Mouse (Mus musculus): ENCODE results near the gene Gm960. TPM values are rescaled to one million over a fixed set of nuclear protein-coding genes. Genes with fewer than 3 reads are reported as not detected.
"Not testable (repeated sequence)": the region's sequence is repeated elsewhere in the genome, so short reads cannot be mapped to it uniquely, and the experiment has no call there.

Gm960 gene
- polyA plus RNA-seq, 1 experiment from 2014 or later = 0.33 TPM

- H3K4me3 ChIP-seq (ENCODE audit: low read depth, low read length) = peak overlapping the region; percentile 45
- 47% methylated on average over 7 of the region's 7 CpGs for WGBS (ENCODE audit: insufficient replicate concordance)
- no peaks in the 10 kb centered on the region for H3K9me3 ChIP-seq (ENCODE audit: low read length)
- peak overlapping the region; percentile 90 for H3K27ac ChIP-seq (ENCODE audit: low read depth)
- peak overlapping the region; percentile 67 for H3K9ac ChIP-seq (replicated peaks)
- no peaks in the 10 kb centered on the region for H3K27me3 ChIP-seq (ENCODE audit: insufficient read depth, low read length)
- peaks cover 6% of the 10 kb centered on the region for H3K4me1 ChIP-seq (ENCODE audit: insufficient read depth)
- DNase-seq (peak; percentile 80), ATAC-seq (peak; percentile 90)
- TF ChIP-seq EP300 (IDR thresholded peaks at IDR 0.05; ENCODE audit: low read depth) (peak; percentile 78), CTCF (IDR thresholded peaks at IDR 0.05; ENCODE audit: low read depth) (no peak)
- peak overlapping the region; percentile 64; the same call in 1 of the 2 replicates for H3K4me2 ChIP-seq (ENCODE audit: low read depth, low read length)
- no peaks in the 10 kb centered on the region for H3K36me3 ChIP-seq (replicated peaks; ENCODE audit: insufficient read depth, low read length)
These were observed 104.5 kb downstream of the Gm960 start for GRCm38 (mm10) chr19:4593792-4594522.

- no peaks in the 10 kb centered on the region for H3K9me3 ChIP-seq (ENCODE audit: low read length)
- no peak overlapping the region for H3K4me2 ChIP-seq (ENCODE audit: low read depth, low read length)
- WGBS (ENCODE audit: insufficient replicate concordance) = 81% methylated on average over 3 of the region's 3 CpGs
- peak overlapping the region; percentile 1; the same call in 1 of the 2 replicates for H3K9ac ChIP-seq (replicated peaks)
- no peaks in the 10 kb centered on the region for H3K27me3 ChIP-seq (ENCODE audit: insufficient read depth, low read length)
- no peak overlapping the region for H3K4me3 ChIP-seq (ENCODE audit: low read depth, low read length)
- ATAC-seq (no peak), DNase-seq (no peak)
- H3K36me3 ChIP-seq (replicated peaks; ENCODE audit: insufficient read depth, low read length) = no peaks in the 10 kb centered on the region
- no peak overlapping the region; the same call in 1 of the 2 replicates for H3K27ac ChIP-seq (ENCODE audit: low read depth)
- H3K4me1 ChIP-seq (ENCODE audit: insufficient read depth) = peaks cover 6% of the 10 kb centered on the region
- no peak for TF ChIP-seq CTCF (IDR thresholded peaks at IDR 0.05; ENCODE audit: low read depth)
- no peak for TF ChIP-seq EP300 (IDR thresholded peaks at IDR 0.05; ENCODE audit: low read depth)
These were observed 108.4 kb downstream of the Gm960 start for GRCm38 (mm10) chr19:4590025-4590424.

GRCm38 (mm10) chr19:4589081-4589480 lies 109.4 kb downstream of the Gm960 start:
- Histone ChIP-seq H3K9me3 (ENCODE audit: low read length) (no peaks in the 10 kb centered on the region), H3K4me1 (ENCODE audit: insufficient read depth) (peaks cover 6% of the 10 kb centered on the region), H3K9ac (replicated peaks) (no peak overlapping the region; the same call in 1 of the 2 replicates), H3K36me3 (replicated peaks; ENCODE audit: insufficient read depth, low read length) (no peaks in the 10 kb centered on the region), H3K4me2 (ENCODE audit: low read depth, low read length) (no peak overlapping the region), H3K27me3 (ENCODE audit: insufficient read depth, low read length) (no peaks in the 10 kb centered on the region), H3K27ac (ENCODE audit: low read depth) (peak overlapping the region; percentile 85), H3K4me3 (ENCODE audit: low read depth, low read length) (no peak overlapping the region)
- no peak for TF ChIP-seq EP300 (IDR thresholded peaks at IDR 0.05; ENCODE audit: low read depth)
- TF ChIP-seq CTCF (IDR thresholded peaks at IDR 0.05; ENCODE audit: low read depth) = peak; percentile 65
- DNase-seq (peak; percentile 48), ATAC-seq (peak; percentile 43)
- WGBS (ENCODE audit: insufficient replicate concordance) = 74% methylated on average over 1 of the region's 1 CpGs

GRCm38 (mm10) chr19:4588430-4588829 lies 110.0 kb downstream of the Gm960 start:
- ATAC-seq = peak; percentile 84
- TF ChIP-seq CTCF (IDR thresholded peaks at IDR 0.05; ENCODE audit: low read depth) = no peak
- peak; percentile 79 for TF ChIP-seq EP300 (IDR thresholded peaks at IDR 0.05; ENCODE audit: low read depth)
- Histone ChIP-seq H3K9ac (replicated peaks) (no peak overlapping the region), H3K9me3 (ENCODE audit: low read length) (no peaks in the 10 kb centered on the region), H3K27me3 (ENCODE audit: insufficient read depth, low read length) (no peaks in the 10 kb centered on the region), H3K4me1 (ENCODE audit: insufficient read depth) (peaks cover 6% of the 10 kb centered on the region), H3K27ac (ENCODE audit: low read depth) (peak overlapping the region; percentile 85), H3K4me2 (ENCODE audit: low read depth, low read length) (no peak overlapping the region), H3K36me3 (replicated peaks; ENCODE audit: insufficient read depth, low read length) (no peaks in the 10 kb centered on the region), H3K4me3 (ENCODE audit: low read depth, low read length) (no peak overlapping the region)
- 47% methylated on average over 3 of the region's 3 CpGs for WGBS (ENCODE audit: insufficient replicate concordance)
- no peak for DNase-seq

- TF ChIP-seq EP300 (IDR thresholded peaks at IDR 0.05; ENCODE audit: low read depth) = no peak
- TF ChIP-seq CTCF (IDR thresholded peaks at IDR 0.05; ENCODE audit: low read depth) = no peak
- H3K9me3 ChIP-seq (ENCODE audit: low read length) = no peaks in the 10 kb centered on the region
- H3K4me2 ChIP-seq (ENCODE audit: low read depth, low read length) = no peak overlapping the region
- ATAC-seq (no peak), DNase-seq (no peak)
- no peaks in the 10 kb centered on the region for H3K36me3 ChIP-seq (replicated peaks; ENCODE audit: insufficient read depth, low read length)
- H3K4me3 ChIP-seq (ENCODE audit: low read depth, low read length) = no peak overlapping the region
- H3K9ac ChIP-seq (replicated peaks) = no peak overlapping the region
- H3K4me1 ChIP-seq (ENCODE audit: insufficient read depth) = peaks cover 6% of the 10 kb centered on the region
- H3K27me3 ChIP-seq (ENCODE audit: insufficient read depth, low read length) = no peaks in the 10 kb centered on the region
- peak overlapping the region; percentile 70 for H3K27ac ChIP-seq (ENCODE audit: low read depth)
- 66% methylated on average over 2 of the region's 2 CpGs for WGBS (ENCODE audit: insufficient replicate concordance)
These were observed 111.0 kb downstream of the Gm960 start for GRCm38 (mm10) chr19:4587426-4587825.

GRCm38 (mm10) chr19:4586783-4587182 lies 111.7 kb downstream of the Gm960 start:
- H3K9ac ChIP-seq (replicated peaks); H3K9me3 ChIP-seq (ENCODE audit: low read length); DNase-seq; H3K27ac ChIP-seq (ENCODE audit: low read depth); H3K4me2 ChIP-seq (ENCODE audit: low read depth, low read length); H3K4me3 ChIP-seq (ENCODE audit: low read depth, low read length); ATAC-seq; H3K4me1 ChIP-seq (ENCODE audit: insufficient read depth); H3K27me3 ChIP-seq (ENCODE audit: insufficient read depth, low read length); H3K36me3 ChIP-seq (replicated peaks; ENCODE audit: insufficient read depth, low read length): not testable (repeated sequence)
